Comparison of ENCODE assay signal across 9 mouse cellular contexts in genomic region chr13:113409941-113410340, GRCm38 (mm10).
DNase-seq lines count a peak whose midpoint lies in the region; ATAC-seq lines count a peak whose summit lies in the region.
"Had no signal": no experiment of that assay in that cellular context is flagged by ENCODE, and none has a peak within 500 bp of the region (broad histone marks: within the 10 kb centered on the region; RNA-seq: fewer than 3 reads in every experiment).

No protein-coding gene starts in this region.

- 27% methylated on average over 12 of the region's 12 CpGs for WGBS in hindbrain, embryonic 11.5 days

- no peaks in the 10 kb centered on the region for H3K27me3 ChIP-seq in hindbrain, embryonic 11.5 days (ENCODE audit: control insufficient read depth, insufficient read depth, low read length)
- H3K27me3 ChIP-seq: liver, embryonic 13.5 days had no signal

- H3K4me2 ChIP-seq in hindbrain, embryonic 11.5 days (replicated peaks; ENCODE audit: low read depth, low read length): no peak overlapping the region
- H3K4me2 ChIP-seq: liver, embryonic 13.5 days had no signal

- H3K4me3 ChIP-seq in hindbrain, embryonic 11.5 days (ENCODE audit: low read depth, low read length): no peak overlapping the region
- H3K4me3 ChIP-seq: liver, embryonic 13.5 days had no signal

- no peaks in the 10 kb centered on the region for H3K36me3 ChIP-seq in hindbrain, embryonic 11.5 days (ENCODE audit: control insufficient read depth, insufficient read depth, low read length)
- H3K36me3 ChIP-seq: liver, embryonic 13.5 days had no signal

- DNase-seq in adrenal gland, postnatal 14 days: peak; percentile 8
- DNase-seq in adrenal gland, postnatal 36 days: no peak
- DNase-seq in cerebellum, postnatal 36 days: peak; percentile 73 to 84
- DNase-seq in hindbrain, embryonic 11.5 days (ENCODE audit: low spot score): peak; percentile 41
- DNase-seq in left cerebral cortex, adult 8-10 months (ENCODE audit: low spot score in 2 of 2): peak; percentile 12 to 69
- DNase-seq in right cerebral cortex, adult 2 months (ENCODE audit: low spot score in 2 of 2): peak; percentile 63 to 71
- no peak for DNase-seq in gastrocnemius, postnatal 10 days
- DNase-seq: liver, embryonic 13.5 days had no signal

- H3K9me3 ChIP-seq in hindbrain, embryonic 11.5 days (ENCODE audit: control insufficient read depth, low read length): no peaks in the 10 kb centered on the region
- H3K9me3 ChIP-seq: liver, embryonic 13.5 days had no signal

- no peak overlapping the region for H3K27ac ChIP-seq in hindbrain, embryonic 11.5 days (ENCODE audit: low read depth, low read length)
- H3K27ac ChIP-seq: liver, embryonic 13.5 days had no signal

- no peak overlapping the region for H3K9ac ChIP-seq in hindbrain, embryonic 11.5 days (ENCODE audit: low read depth, low read length)
- H3K9ac ChIP-seq: liver, embryonic 13.5 days had no signal

- no peaks in the 10 kb centered on the region for H3K4me1 ChIP-seq in hindbrain, embryonic 11.5 days (replicated peaks; ENCODE audit: control insufficient read depth, insufficient read depth, low read length)
- H3K4me1 ChIP-seq: liver, embryonic 13.5 days had no signal

- no peak for ATAC-seq in hindbrain, embryonic 11.5 days (ENCODE audit: low FRiP score)
- ATAC-seq in granulocyte monocyte progenitor cell, adult 5-6 weeks (replicated peaks; ENCODE audit: poor library complexity, severe bottlenecking): no peak

Comparison
In these comparisons a context has a peak if more than half of its experiments do, and no peak if none do; other contexts are left out.
1. DNase-seq: peak in adrenal gland, postnatal 14 days (single experiment), cerebellum, postnatal 36 days (2 of 2), hindbrain, embryonic 11.5 days (single experiment), left cerebral cortex, adult 8-10 months (2 of 2) and right cerebral cortex, adult 2 months (2 of 2); none in adrenal gland, postnatal 36 days (0 of 2) and gastrocnemius, postnatal 10 days (single experiment).